Mouse (Mus musculus) C2C12 (cell line): Measurements from ENCODE around the gene Ndufs1. TPM values are rescaled to one million over a fixed set of nuclear protein-coding genes. Genes with fewer than 3 reads are reported as not detected.
"Not testable (repeated sequence)": the region's sequence is repeated elsewhere in the genome, so short reads cannot be mapped to it uniquely, and the experiment has no call there.

Experiments
- H3K27me3 ChIP-seq: one replicate; pipeline ENCODE4 v1.6.1; 2011; ENCODE audit not compliant: control insufficient read depth, insufficient read depth, insufficient read length
- H3K36me3 ChIP-seq: one replicate; pipeline ENCODE4 v1.6.1; 2011; ENCODE audit not compliant: control insufficient read depth, insufficient read depth
- H3K4me3 ChIP-seq: one replicate; pipeline ENCODE4 v1.5.1; 2011; ENCODE audit warnings: mild to moderate bottlenecking, control low read depth; ENCODE audit not compliant: poor library complexity, insufficient read depth, severe bottlenecking
- H3K79me2 ChIP-seq: one replicate; pipeline ENCODE4 v1.6.1; 2011; ENCODE audit not compliant: control insufficient read depth, insufficient read depth
- H3K79me3 ChIP-seq: one replicate; pipeline ENCODE4 v1.6.1; 2011; ENCODE audit warnings: low read depth, control low read depth
- H3ac ChIP-seq: one replicate; pipeline ENCODE3; 2011; ENCODE audit warnings: low read depth; ENCODE audit not compliant: control insufficient read depth, insufficient read length
- CEBPB ChIP-seq: IDR thresholded peaks from one replicate; pipeline ENCODE4 v1.6.1; 2011; ENCODE audit warnings: low read depth, mild to moderate bottlenecking, control low read depth, moderate library complexity
- CTCF ChIP-seq: IDR thresholded peaks from one replicate; pipeline ENCODE4 v1.5.1; 2011; ENCODE audit not compliant: control insufficient read depth, insufficient read depth, insufficient read length
- FOSL1 ChIP-seq: IDR thresholded peaks from one replicate; pipeline ENCODE4 v1.8.0; 2011; ENCODE audit warnings: mild to moderate bottlenecking, low read length; ENCODE audit not compliant: poor library complexity, insufficient read depth, severe bottlenecking
- MAX ChIP-seq: IDR thresholded peaks from one replicate; pipeline ENCODE4 v1.6.1; 2011; ENCODE audit warnings: mild to moderate bottlenecking, control low read depth
- MYOD1 ChIP-seq: IDR thresholded peaks from one replicate; pipeline ENCODE4 v1.6.1; 2011; ENCODE audit warnings: low read depth; ENCODE audit not compliant: control insufficient read depth, insufficient read length
- MYOG ChIP-seq: IDR thresholded peaks from one replicate; pipeline ENCODE4 v1.6.1; 2011; ENCODE audit not compliant: control insufficient read depth, insufficient read length; ENCODE audit errors: extremely low read depth
- USF1 ChIP-seq: IDR thresholded peaks from one replicate; pipeline ENCODE4 v1.6.1; 2011; ENCODE audit warnings: low read depth, mild to moderate bottlenecking, control low read depth, moderate library complexity
- polyA plus RNA-seq: library from polyadenylated mRNA; unstranded; fragments of >200 nt; fragmentation: generic; extraction: Trizol; gene quantifications from one replicate; pipeline ENCODE4 v1.2.1, GENCODE M21; 2012; ENCODE audit warnings: missing spikeins

Gene Ndufs1
- polyA plus RNA-seq, 1 experiment: 44.8 TPM

DNA sequence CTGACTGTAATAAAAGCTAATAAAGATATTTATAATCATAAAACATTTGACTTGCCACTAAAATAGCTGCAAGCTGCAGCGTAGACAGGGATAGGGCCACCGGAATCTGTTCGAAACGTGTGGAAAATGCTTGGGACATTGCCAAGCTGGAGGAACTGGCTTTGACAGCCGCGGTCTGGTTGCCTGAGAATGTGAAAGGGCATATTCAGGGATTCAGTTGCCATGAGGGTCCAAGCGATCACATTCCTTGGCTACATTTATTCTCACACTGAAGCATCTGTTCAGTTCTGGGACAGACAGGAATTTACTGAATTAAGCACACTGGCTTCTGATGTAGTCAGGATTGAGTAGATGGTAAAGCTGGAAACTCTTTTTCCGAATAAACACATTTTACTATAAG is 14.2 kb upstream of the Ndufs1 start:
- no peak overlapping the region for H3ac ChIP-seq
- TF ChIP-seq FOSL1: no peak
- no peak for TF ChIP-seq MYOG
- TF ChIP-seq CTCF: no peak
- no peak for TF ChIP-seq MYOD1
- no peak for TF ChIP-seq USF1
- no peak for TF ChIP-seq MAX
- no peak for TF ChIP-seq CEBPB
- H3K4me3 ChIP-seq: no peak overlapping the region
- H3K79me3 ChIP-seq: no peaks in the 10 kb centered on the region
- H3K27me3 ChIP-seq: no peaks in the 10 kb centered on the region
- H3K79me2 ChIP-seq: no peaks in the 10 kb centered on the region
- H3K36me3 ChIP-seq: no peaks in the 10 kb centered on the region

DNA sequence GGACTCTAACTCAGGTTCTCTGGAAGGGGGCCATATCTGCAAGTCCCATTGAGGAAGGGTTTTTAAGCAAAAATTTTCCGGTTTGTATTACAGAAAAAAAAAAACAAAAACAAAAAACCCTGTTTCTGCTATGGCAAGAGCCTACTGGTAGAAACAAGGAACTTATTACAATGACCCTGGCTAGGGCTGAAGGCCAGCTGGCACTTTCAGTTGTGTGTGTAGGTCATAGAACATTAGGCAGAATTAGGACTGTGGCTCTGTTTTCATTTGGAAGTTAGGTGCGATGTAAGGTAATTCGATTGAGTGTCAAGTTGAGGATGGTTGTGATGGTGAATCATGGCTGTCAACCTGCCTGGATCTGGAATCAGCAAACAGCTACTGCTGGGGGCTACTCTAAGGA is 11.9 kb upstream of the Ndufs1 start:
- no peak overlapping the region for H3K4me3 ChIP-seq
- H3ac ChIP-seq: no peak overlapping the region
- no peaks in the 10 kb centered on the region for H3K79me3 ChIP-seq
- no peaks in the 10 kb centered on the region for H3K27me3 ChIP-seq
- no peaks in the 10 kb centered on the region for H3K79me2 ChIP-seq
- H3K36me3 ChIP-seq: peaks cover 4% of the 10 kb centered on the region
- no peak for TF ChIP-seq MYOD1
- TF ChIP-seq MAX: no peak
- no peak for TF ChIP-seq CEBPB
- TF ChIP-seq CTCF: no peak
- no peak for TF ChIP-seq MYOG
- no peak for TF ChIP-seq FOSL1
- no peak for TF ChIP-seq USF1

DNA sequence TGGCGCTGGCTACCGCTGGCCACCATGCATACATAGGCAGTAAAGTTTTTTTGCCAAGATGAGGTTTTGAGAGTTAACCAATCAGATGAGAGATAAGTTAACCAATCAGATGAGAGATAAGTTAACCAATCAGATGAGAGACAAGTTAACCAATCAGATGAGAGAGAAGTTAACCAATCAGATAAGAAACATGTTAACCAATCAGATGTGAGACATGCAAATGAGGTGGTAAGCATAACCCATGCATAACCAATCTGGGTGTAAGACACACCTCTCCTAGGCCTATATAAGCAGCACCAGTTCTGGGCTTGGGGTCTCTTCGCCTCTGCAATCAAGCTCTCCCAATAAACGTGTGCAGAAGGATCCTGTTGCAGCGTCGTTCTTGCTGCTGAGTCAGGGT is 8.8 kb upstream of the Ndufs1 start:
- not testable (repeated sequence) for H3K79me3 ChIP-seq, H3ac ChIP-seq, H3K4me3 ChIP-seq, H3K79me2 ChIP-seq, H3K27me3 ChIP-seq
- H3K36me3 ChIP-seq: peaks cover 28% of the 10 kb centered on the region

DNA sequence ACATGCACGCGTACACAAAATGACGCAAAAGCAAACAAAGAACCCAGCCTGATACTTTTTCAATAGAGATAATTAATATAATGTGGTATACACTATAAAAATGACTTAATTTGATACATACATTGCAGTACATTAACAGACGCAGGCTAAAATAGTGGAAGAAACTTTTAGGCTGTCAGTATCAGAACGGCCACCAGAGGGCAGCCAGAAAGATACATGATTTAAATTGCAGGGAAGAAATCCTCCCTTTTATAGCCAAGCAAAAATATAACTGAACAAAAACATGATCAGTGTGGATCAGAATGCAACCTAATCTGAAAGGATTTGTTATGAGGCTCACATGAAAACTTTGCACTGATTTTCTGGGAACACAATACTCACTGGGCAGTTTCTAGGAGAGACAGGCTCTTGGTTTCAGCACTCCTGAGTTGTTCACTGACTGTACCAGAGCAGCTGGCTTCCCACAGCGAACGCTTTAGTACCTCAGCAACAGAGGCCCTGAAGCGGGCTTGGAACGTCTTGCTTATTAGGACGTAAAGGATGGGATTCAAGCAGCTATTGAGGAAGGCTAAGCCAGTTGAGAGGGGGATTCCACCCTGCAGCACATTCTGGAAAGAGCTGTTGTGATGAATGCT is 6.1 kb upstream of the Ndufs1 start:
- Histone ChIP-seq H3K79me3 (peaks cover 16% of the 10 kb centered on the region), H3K4me3 (no peak overlapping the region), H3K27me3 (no peaks in the 10 kb centered on the region), H3K36me3 (peaks cover 54% of the 10 kb centered on the region), H3ac (no peak overlapping the region), H3K79me2 (peaks cover 25% of the 10 kb centered on the region)
- TF ChIP-seq CTCF (no peak), MAX (no peak), MYOD1 (no peak), MYOG (no peak), FOSL1 (no peak), CEBPB (no peak), USF1 (no peak)

DNA sequence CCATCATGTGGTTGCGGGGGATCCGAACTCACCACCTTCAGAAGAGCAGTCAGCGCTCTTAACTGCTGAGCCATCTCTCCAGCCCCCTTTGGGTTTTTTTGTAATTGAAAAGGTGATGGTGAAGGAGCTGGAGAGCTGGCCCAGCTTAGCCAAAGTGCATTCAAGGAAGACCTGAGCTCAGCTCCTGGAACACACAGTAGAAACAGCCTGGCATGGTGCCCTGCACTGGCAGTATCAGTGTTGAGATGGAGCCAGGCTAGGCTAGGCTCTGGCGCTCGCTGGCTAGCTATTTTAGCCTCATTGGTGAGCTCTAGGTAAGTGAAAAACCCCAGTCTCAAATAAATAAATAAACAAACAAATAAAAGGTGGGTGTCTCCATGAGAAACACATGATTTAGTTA is 5.6 kb upstream of the Ndufs1 start:
- Histone ChIP-seq H3K36me3 (peaks cover 59% of the 10 kb centered on the region), H3ac (no peak overlapping the region), H3K79me2 (peaks cover 30% of the 10 kb centered on the region), H3K4me3 (no peak overlapping the region), H3K27me3 (no peaks in the 10 kb centered on the region), H3K79me3 (peaks cover 22% of the 10 kb centered on the region)
- no peak for TF ChIP-seq CEBPB
- TF ChIP-seq FOSL1: no peak
- TF ChIP-seq MYOG: no peak
- TF ChIP-seq CTCF: no peak
- no peak for TF ChIP-seq USF1
- TF ChIP-seq MYOD1: no peak
- TF ChIP-seq MAX: no peak

DNA sequence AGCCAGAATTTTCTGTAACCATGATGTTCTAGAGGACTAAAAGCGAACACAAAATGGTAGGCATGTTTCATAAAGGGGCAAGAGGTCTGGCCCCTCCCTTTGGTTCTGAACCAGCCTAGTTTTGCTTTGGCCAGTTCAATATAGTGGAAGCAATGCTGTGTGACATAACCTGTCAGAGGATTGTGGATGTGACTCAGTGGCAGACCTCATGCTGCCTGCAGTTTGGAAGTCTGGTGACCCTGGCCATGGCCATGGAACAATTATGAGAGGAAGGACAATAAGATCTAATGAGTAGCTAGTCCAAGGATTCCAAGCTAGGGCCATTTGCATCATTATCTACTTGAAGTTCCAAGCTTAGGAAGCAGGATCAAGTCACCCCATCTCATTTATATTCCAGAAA is 4.8 kb upstream of the Ndufs1 start:
- peaks cover 35% of the 10 kb centered on the region for H3K79me2 ChIP-seq
- peaks cover 24% of the 10 kb centered on the region for H3K79me3 ChIP-seq
- H3K36me3 ChIP-seq: peaks cover 59% of the 10 kb centered on the region
- TF ChIP-seq MYOD1: no peak
- TF ChIP-seq CTCF: no peak
- no peak for TF ChIP-seq USF1
- TF ChIP-seq FOSL1: no peak
- no peak for TF ChIP-seq MYOG
- TF ChIP-seq MAX: no peak
- no peak for TF ChIP-seq CEBPB
- H3ac ChIP-seq: no peak overlapping the region
- no peak overlapping the region for H3K4me3 ChIP-seq
- no peaks in the 10 kb centered on the region for H3K27me3 ChIP-seq
